Mouse (Mus musculus): ENCODE measurements around the gene Whamm. TPM values are rescaled to one million over a fixed set of nuclear protein-coding genes. Genes with fewer than 3 reads are reported as not detected.
A peak's percentile ranks its signal among the peaks of the same experiment; 100 is the strongest.

The Whamm gene
- polyA plus RNA-seq (2015; fragmentation: Nextera tagmentation; extraction: Ambion mirVana): 4.3 TPM in 2 replicates

- ATAC-seq: peak; percentile 100
- no peaks in the 10 kb centered on the region for H3K36me3 ChIP-seq (ENCODE audit: control insufficient read depth, insufficient read depth, low read length)
- peak within 1 kb of the TSS; percentile 71 for H3K4me3 ChIP-seq (ENCODE audit: low read depth, low read length)
- H3K27me3 ChIP-seq (ENCODE audit: control insufficient read depth, insufficient read depth, low read depth, low read length): no peaks in the 10 kb centered on the region
- WGBS: under 1% methylated on average over 91 of the region's 96 CpGs
- peak within 1 kb of the TSS; percentile 79 for H3K9ac ChIP-seq (ENCODE audit: low read depth, low read length)
- H3K9me3 ChIP-seq (replicated peaks; ENCODE audit: control insufficient read depth, low read length, poor library complexity, severe bottlenecking): no peaks in the 10 kb centered on the region
- peak within 1 kb of the TSS; percentile 58 for H3K4me2 ChIP-seq (ENCODE audit: low read length)
- peak within 1 kb of the TSS; percentile 96 for H3K27ac ChIP-seq (ENCODE audit: low read length)
- H3K4me1 ChIP-seq (ENCODE audit: control insufficient read depth, insufficient read depth, low read length): peaks cover 18% of the 10 kb centered on the region
These were observed at the start of gene Whamm for GRCm38 (mm10) chr7:81571108-81571940. Whamm (plus strand) TSS chr7:81571266.

GRCm38 (mm10) chr7:81523008-81523662 is 47.9 kb upstream of the Whamm start:
- H3K27ac ChIP-seq (ENCODE audit: low read length): peak overlapping the region; percentile 93
- 0 out of 2 replicates have a peak, but pooled peaks cover 4% of the 10 kb centered on the region for H3K36me3 ChIP-seq (ENCODE audit: control insufficient read depth, insufficient read depth, low read length)
- peak overlapping the region; percentile 44 for H3K4me3 ChIP-seq (ENCODE audit: low read depth, low read length)
- H3K27me3 ChIP-seq (ENCODE audit: control insufficient read depth, insufficient read depth, low read depth, low read length): no peaks in the 10 kb centered on the region
- peak; percentile 98 for ATAC-seq
- peak overlapping the region; percentile 78 for H3K4me2 ChIP-seq (ENCODE audit: low read length)
- H3K9ac ChIP-seq (ENCODE audit: low read depth, low read length): peak overlapping the region; percentile 70
- 0% methylated on average over 31 of the region's 31 CpGs for WGBS
- H3K4me1 ChIP-seq (ENCODE audit: control insufficient read depth, insufficient read depth, low read length): peaks cover 24% of the 10 kb centered on the region
- H3K9me3 ChIP-seq (replicated peaks; ENCODE audit: control insufficient read depth, low read length, poor library complexity, severe bottlenecking): no peaks in the 10 kb centered on the region

GRCm38 (mm10) chr7:81523663-81524017 is 47.4 kb upstream of the Whamm start:
- H3K36me3 ChIP-seq (ENCODE audit: control insufficient read depth, insufficient read depth, low read length): 0 out of 2 replicates have a peak, but pooled peaks cover 4% of the 10 kb centered on the region
- H3K4me3 ChIP-seq (ENCODE audit: low read depth, low read length): peak overlapping the region; percentile 44
- 9% methylated on average over 13 of the region's 13 CpGs for WGBS
- H3K27me3 ChIP-seq (ENCODE audit: control insufficient read depth, insufficient read depth, low read depth, low read length): no peaks in the 10 kb centered on the region
- peaks cover 24% of the 10 kb centered on the region for H3K4me1 ChIP-seq (ENCODE audit: control insufficient read depth, insufficient read depth, low read length)
- peak overlapping the region; percentile 93 for H3K27ac ChIP-seq (ENCODE audit: low read length)
- ATAC-seq: peak; percentile 64
- H3K9me3 ChIP-seq (replicated peaks; ENCODE audit: control insufficient read depth, low read length, poor library complexity, severe bottlenecking): no peaks in the 10 kb centered on the region
- H3K9ac ChIP-seq (ENCODE audit: low read depth, low read length): peak overlapping the region; percentile 70
- peak overlapping the region; percentile 78 for H3K4me2 ChIP-seq (ENCODE audit: low read length)

- 97% methylated on average over 8 of the region's 8 CpGs for WGBS
- H3K4me2 ChIP-seq (ENCODE audit: low read length): no peak overlapping the region
- ATAC-seq: no peak
- H3K4me3 ChIP-seq (ENCODE audit: low read depth, low read length): no peak overlapping the region
- H3K36me3 ChIP-seq (ENCODE audit: control insufficient read depth, insufficient read depth, low read length): peaks cover 29% of the 10 kb centered on the region
- peaks cover 20% of the 10 kb centered on the region for H3K4me1 ChIP-seq (ENCODE audit: control insufficient read depth, insufficient read depth, low read length)
- H3K9ac ChIP-seq (ENCODE audit: low read depth, low read length): no peak overlapping the region
- H3K27me3 ChIP-seq (ENCODE audit: control insufficient read depth, insufficient read depth, low read depth, low read length): no peaks in the 10 kb centered on the region
- H3K27ac ChIP-seq (ENCODE audit: low read length): no peak overlapping the region
- no peaks in the 10 kb centered on the region for H3K9me3 ChIP-seq (replicated peaks; ENCODE audit: control insufficient read depth, low read length, poor library complexity, severe bottlenecking)
These were observed 42.1 kb upstream of the Whamm start for GRCm38 (mm10) chr7:81528918-81529317.

- H3K36me3 ChIP-seq (ENCODE audit: control insufficient read depth, insufficient read depth, low read length): peaks cover 32% of the 10 kb centered on the region
- WGBS: 100% methylated on average over 1 of the region's 1 CpGs
- H3K27ac ChIP-seq (ENCODE audit: low read length): no peak overlapping the region
- H3K4me2 ChIP-seq (ENCODE audit: low read length): no peak overlapping the region
- H3K9ac ChIP-seq (ENCODE audit: low read depth, low read length): no peak overlapping the region
- no peak overlapping the region for H3K4me3 ChIP-seq (ENCODE audit: low read depth, low read length)
- H3K4me1 ChIP-seq (ENCODE audit: control insufficient read depth, insufficient read depth, low read length): peaks cover 2% of the 10 kb centered on the region
- no peaks in the 10 kb centered on the region for H3K9me3 ChIP-seq (replicated peaks; ENCODE audit: control insufficient read depth, low read length, poor library complexity, severe bottlenecking)
- no peak for ATAC-seq
- no peaks in the 10 kb centered on the region for H3K27me3 ChIP-seq (ENCODE audit: control insufficient read depth, insufficient read depth, low read depth, low read length)
These were observed 39.6 kb upstream of the Whamm start for GRCm38 (mm10) chr7:81531462-81531861.

GRCm38 (mm10) chr7:81536478-81536877 is 34.6 kb upstream of the Whamm start:
- no peak overlapping the region for H3K9ac ChIP-seq (ENCODE audit: low read depth, low read length)
- H3K36me3 ChIP-seq (ENCODE audit: control insufficient read depth, insufficient read depth, low read length): peaks cover 25% of the 10 kb centered on the region
- no peaks in the 10 kb centered on the region for H3K27me3 ChIP-seq (ENCODE audit: control insufficient read depth, insufficient read depth, low read depth, low read length)
- no peak overlapping the region for H3K4me2 ChIP-seq (ENCODE audit: low read length)
- H3K9me3 ChIP-seq (replicated peaks; ENCODE audit: control insufficient read depth, low read length, poor library complexity, severe bottlenecking): no peaks in the 10 kb centered on the region
- WGBS: 89% methylated on average over 4 of the region's 4 CpGs
- no peaks in the 10 kb centered on the region; the same call in 1 of the 2 replicates for H3K4me1 ChIP-seq (ENCODE audit: control insufficient read depth, insufficient read depth, low read length)
- no peak overlapping the region for H3K27ac ChIP-seq (ENCODE audit: low read length)
- H3K4me3 ChIP-seq (ENCODE audit: low read depth, low read length): no peak overlapping the region
- no peak for ATAC-seq

GRCm38 (mm10) chr7:81538070-81538675 is 32.9 kb upstream of the Whamm start:
- H3K9ac ChIP-seq (ENCODE audit: low read depth, low read length): no peak overlapping the region
- no peaks in the 10 kb centered on the region for H3K9me3 ChIP-seq (replicated peaks; ENCODE audit: control insufficient read depth, low read length, poor library complexity, severe bottlenecking)
- no peak overlapping the region for H3K4me3 ChIP-seq (ENCODE audit: low read depth, low read length)
- WGBS: 83% methylated on average over 2 of the region's 2 CpGs
- no peak overlapping the region for H3K4me2 ChIP-seq (ENCODE audit: low read length)
- H3K4me1 ChIP-seq (ENCODE audit: control insufficient read depth, insufficient read depth, low read length): no peaks in the 10 kb centered on the region; the same call in 1 of the 2 replicates
- H3K27me3 ChIP-seq (ENCODE audit: control insufficient read depth, insufficient read depth, low read depth, low read length): no peaks in the 10 kb centered on the region
- no peak for ATAC-seq
- peaks cover 13% of the 10 kb centered on the region for H3K36me3 ChIP-seq (ENCODE audit: control insufficient read depth, insufficient read depth, low read length)
- no peak overlapping the region for H3K27ac ChIP-seq (ENCODE audit: low read length)

- Histone ChIP-seq H3K27ac (ENCODE audit: low read length) (no peak overlapping the region), H3K9ac (ENCODE audit: low read depth, low read length) (no peak overlapping the region), H3K36me3 (ENCODE audit: control insufficient read depth, insufficient read depth, low read length) (peaks cover 7% of the 10 kb centered on the region; the same call in 1 of the 2 replicates), H3K4me2 (ENCODE audit: low read length) (no peak overlapping the region), H3K27me3 (ENCODE audit: control insufficient read depth, insufficient read depth, low read depth, low read length) (no peaks in the 10 kb centered on the region), H3K4me1 (ENCODE audit: control insufficient read depth, insufficient read depth, low read length) (no peaks in the 10 kb centered on the region; the same call in 1 of the 2 replicates), H3K4me3 (ENCODE audit: low read depth, low read length) (no peak overlapping the region), H3K9me3 (replicated peaks; ENCODE audit: control insufficient read depth, low read length, poor library complexity, severe bottlenecking) (no peaks in the 10 kb centered on the region)
- no peak for ATAC-seq
- 8% methylated on average over 2 of the region's 2 CpGs for WGBS
These were observed 31.5 kb upstream of the Whamm start for GRCm38 (mm10) chr7:81539565-81539964.

All from midbrain, embryonic 16.5 days (tissue).